Mouse (Mus musculus) ES-Bruce4 (cell line): ENCODE data around the gene Gzmn. TPM values are rescaled to one million over a fixed set of nuclear protein-coding genes. Genes with fewer than 3 reads are reported as not detected.
"Not testable (repeated sequence)": the region's sequence is repeated elsewhere in the genome, so short reads cannot be mapped to it uniquely, and the experiment has no call there.

Experiments used
- H3K27ac ChIP-seq: 2 replicates; pipeline ENCODE4 v1.5.1; 2012; ENCODE audit warnings: low read length, inconsistent platforms; ENCODE audit not compliant: insufficient read depth
- H3K27me3 ChIP-seq: 2 replicates; pipeline ENCODE4 v1.6.1; 2012; ENCODE audit warnings: mild to moderate bottlenecking, low read length, inconsistent platforms; ENCODE audit not compliant: control insufficient read depth, poor library complexity, insufficient read depth, severe bottlenecking
- H3K36me3 ChIP-seq: 2 replicates; pipeline ENCODE4 v1.6.1; 2012; ENCODE audit warnings: inconsistent platforms, mild to moderate bottlenecking, low read length, moderate library complexity; ENCODE audit not compliant: control insufficient read depth, poor library complexity, insufficient read depth, severe bottlenecking
- H3K4me1 ChIP-seq: one replicate; pipeline ENCODE4 v1.8.1; 2011; ENCODE audit warnings: low read length; ENCODE audit not compliant: control insufficient read depth, insufficient read depth
- H3K4me3 ChIP-seq: 2 replicates; pipeline ENCODE4 v1.5.1; 2011; ENCODE audit warnings: low read depth, mild to moderate bottlenecking, low read length
- H3K9ac ChIP-seq: 2 replicates; pipeline ENCODE4 v1.6.1; 2012; ENCODE audit warnings: low read depth, mild to moderate bottlenecking, inconsistent platforms; ENCODE audit not compliant: poor library complexity, severe bottlenecking
- H3K9me3 ChIP-seq: replicated peaks from 2 replicates; pipeline ENCODE4 v1.6.1; 2012; ENCODE audit warnings: mild to moderate bottlenecking, low read length, inconsistent platforms; ENCODE audit not compliant: control insufficient read depth, poor library complexity, insufficient read depth, severe bottlenecking
- CTCF ChIP-seq: IDR thresholded peaks from one replicate; pipeline ENCODE4 v1.8.1; 2011; ENCODE audit warnings: low read depth, low read length
- EP300 ChIP-seq: IDR thresholded peaks from 2 replicates; pipeline ENCODE4 v1.6.1; 2011; ENCODE audit warnings: low read depth, low read length; ENCODE audit not compliant: insufficient read depth
- POLR2A ChIP-seq: IDR thresholded peaks from one replicate; pipeline ENCODE4 v1.8.1; 2011; ENCODE audit warnings: low read length; ENCODE audit not compliant: insufficient read depth
- polyA plus RNA-seq: library from polyadenylated mRNA; stranded (reverse); fragments of >200 nt; gene quantifications from 2 replicates; pipeline ENCODE4 v1.2.4, GENCODE M21; 2011; ENCODE audit warnings: low read depth; ENCODE audit not compliant: missing spikeins, insufficient read depth, insufficient read length

The Gzmn gene
- not detected in 2 replicates for polyA plus RNA-seq

DNA sequence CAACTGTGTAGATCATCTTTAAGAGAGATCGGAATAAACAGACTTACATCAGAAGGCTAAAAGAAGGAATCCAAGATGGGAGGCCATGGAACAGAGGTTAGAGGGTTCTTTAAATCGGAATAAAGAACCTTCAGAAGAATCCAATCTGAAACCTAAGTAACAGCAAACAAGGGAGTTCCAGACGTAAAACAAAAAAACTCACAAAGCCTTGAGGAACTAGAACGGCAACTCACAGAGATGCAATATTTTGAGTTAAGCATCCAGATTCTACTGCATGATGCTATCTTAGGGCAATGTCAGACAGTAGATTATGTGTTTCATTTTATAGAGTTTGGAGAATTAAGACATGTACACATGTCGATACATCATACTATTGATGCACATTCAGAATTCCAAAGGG is at the start of gene Gzmn:
TSS of gene Gzmn (minus strand) at position 101 of the 400 bp plus-strand sequence.
- Histone ChIP-seq H3K9me3 (no peaks in the 10 kb centered on the region), H3K9ac (no peak within 1 kb of the TSS), H3K4me1 (no peaks in the 10 kb centered on the region), H3K36me3 (no peaks in the 10 kb centered on the region), H3K27ac (no peak within 1 kb of the TSS), H3K4me3 (no peak within 1 kb of the TSS), H3K27me3 (no peaks in the 10 kb centered on the region)
- TF ChIP-seq EP300 (no peak), POLR2A (no peak), CTCF (no peak)

DNA sequence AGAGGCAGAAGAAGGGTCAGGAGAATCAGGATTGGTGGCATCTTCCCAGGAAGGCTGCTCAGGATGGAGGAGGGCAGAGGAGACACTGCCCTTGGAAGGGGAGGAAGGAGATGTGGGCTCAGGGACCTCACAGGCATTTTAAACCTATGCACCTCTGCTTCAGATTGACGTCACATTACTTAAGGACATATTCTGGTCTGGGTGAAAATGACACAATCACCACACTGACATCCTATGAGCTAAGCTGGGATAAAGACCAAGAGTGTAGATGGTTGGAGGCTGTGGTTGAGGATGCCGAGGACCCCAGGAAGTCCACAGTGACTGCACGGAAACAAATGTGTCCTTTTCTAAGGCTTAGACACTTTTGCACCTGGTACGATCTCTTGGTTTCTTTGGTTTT is 36.9 kb upstream of the Gzmn start, which contains the start of gene Gzmf:
TSS of gene Gzmf (minus strand) at position 101 of the 400 bp plus-strand sequence.
- Histone ChIP-seq H3K36me3 (no peaks in the 10 kb centered on the region), H3K27ac (no peak within 1 kb of the TSS), H3K9me3 (no peaks in the 10 kb centered on the region), H3K4me3 (no peak within 1 kb of the TSS), H3K9ac (no peak within 1 kb of the TSS), H3K27me3 (no peaks in the 10 kb centered on the region), H3K4me1 (no peaks in the 10 kb centered on the region)
- TF ChIP-seq POLR2A (no peak), CTCF (no peak), EP300 (no peak)

DNA sequence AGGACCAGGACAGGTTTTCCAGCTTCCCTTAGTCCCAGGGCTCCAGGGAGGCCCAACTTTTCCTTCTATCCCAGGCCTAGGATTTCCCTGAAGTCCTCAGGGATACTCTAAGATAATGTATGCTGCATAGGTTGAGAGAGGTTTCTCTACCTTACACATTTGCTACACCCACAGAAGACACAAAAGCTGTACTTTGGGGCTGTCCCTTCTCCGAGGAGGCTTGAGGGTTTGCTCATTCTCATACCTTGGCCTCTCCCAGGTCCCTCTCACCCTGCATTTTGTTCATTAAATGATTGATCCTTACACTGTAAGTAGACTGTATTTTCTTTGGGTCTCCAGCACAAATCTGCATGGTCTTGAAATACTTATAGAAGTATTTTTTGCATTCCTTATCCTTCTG is 31.2 kb upstream of the Gzmn start:
- Histone ChIP-seq H3K9ac (no peak overlapping the region), H3K9me3 (no peaks in the 10 kb centered on the region), H3K4me3 (no peak overlapping the region), H3K27ac (no peak overlapping the region), H3K27me3 (no peaks in the 10 kb centered on the region), H3K36me3 (no peaks in the 10 kb centered on the region), H3K4me1 (no peaks in the 10 kb centered on the region)
- TF ChIP-seq EP300 (no peak), CTCF (no peak), POLR2A (no peak)

DNA sequence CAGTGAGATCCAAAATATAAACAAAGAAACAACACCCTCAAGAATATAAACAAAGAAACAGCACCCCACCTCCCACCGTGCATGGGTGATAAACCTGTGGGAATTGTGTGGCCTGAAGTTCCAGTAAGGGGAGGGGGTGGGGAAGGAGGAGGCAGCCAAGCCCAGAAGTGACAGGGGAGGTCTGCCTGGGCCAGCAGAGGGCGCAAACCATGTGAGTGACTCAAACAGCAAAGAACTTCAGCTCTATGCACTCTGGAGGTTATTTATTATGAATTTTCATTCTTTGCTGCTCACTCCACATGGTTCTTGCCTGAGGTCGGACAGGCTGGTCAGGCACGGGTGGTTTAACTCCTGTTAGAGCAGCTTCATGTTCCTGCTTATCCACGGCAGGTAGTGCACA is 30.6 kb upstream of the Gzmn start:
- peak; percentile 77 for TF ChIP-seq CTCF
- H3K27ac ChIP-seq, H3K9ac ChIP-seq, H3K9me3 ChIP-seq, H3K36me3 ChIP-seq, H3K4me3 ChIP-seq, H3K4me1 ChIP-seq, H3K27me3 ChIP-seq: not testable (repeated sequence)

DNA sequence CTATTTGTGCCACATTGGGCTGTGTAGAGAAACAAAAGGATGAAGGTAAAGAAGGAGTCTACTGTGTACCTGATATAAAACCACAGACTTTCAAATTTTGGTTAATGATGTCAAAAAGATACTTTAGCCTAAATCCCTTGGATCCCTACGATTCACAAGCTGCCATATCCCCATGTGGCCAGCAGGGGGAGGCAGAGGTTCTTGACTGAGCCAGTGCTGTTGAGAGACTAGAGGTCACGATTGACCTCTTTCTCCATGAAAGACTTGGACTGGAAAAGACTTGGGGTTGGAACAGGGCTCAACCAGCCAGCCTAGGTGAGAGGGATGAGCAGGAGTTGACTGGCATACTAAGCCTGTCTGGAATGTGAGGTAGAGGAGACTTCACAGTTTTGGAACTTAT is 29.6 kb upstream of the Gzmn start:
- no peaks in the 10 kb centered on the region for H3K36me3 ChIP-seq
- no peaks in the 10 kb centered on the region for H3K27me3 ChIP-seq
- no peaks in the 10 kb centered on the region for H3K4me1 ChIP-seq
- H3K27ac ChIP-seq: no peak overlapping the region
- no peak overlapping the region for H3K9ac ChIP-seq
- TF ChIP-seq CTCF: peak; percentile 92
- TF ChIP-seq EP300: no peak
- no peak overlapping the region for H3K4me3 ChIP-seq
- H3K9me3 ChIP-seq: no peaks in the 10 kb centered on the region

DNA sequence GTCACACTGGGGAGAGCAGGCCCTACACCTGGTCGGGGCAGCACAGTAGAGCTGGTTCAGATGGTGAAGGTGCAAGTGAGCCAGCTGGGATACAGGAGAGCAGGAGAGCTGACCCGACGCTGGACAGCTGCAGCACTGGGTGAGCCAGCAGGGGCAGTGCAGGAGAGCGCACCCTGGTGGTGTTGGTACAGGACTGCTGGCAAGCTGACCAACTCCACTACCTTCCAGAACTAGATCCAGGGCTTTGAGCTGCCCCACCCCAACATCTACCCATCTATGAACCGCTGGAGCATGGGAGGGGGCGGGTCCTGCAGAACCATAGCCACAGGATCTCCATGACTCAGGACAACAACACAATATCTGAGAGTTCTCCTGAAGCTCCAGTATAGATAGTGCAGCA is 12.5 kb upstream of the Gzmn start:
- no peak for TF ChIP-seq EP300
- TF ChIP-seq CTCF: peak; percentile 81
- no peaks in the 10 kb centered on the region for H3K9me3 ChIP-seq
- no peak overlapping the region for H3K27ac ChIP-seq
- no peaks in the 10 kb centered on the region for H3K27me3 ChIP-seq
- no peaks in the 10 kb centered on the region for H3K4me1 ChIP-seq
- H3K4me3 ChIP-seq: no peak overlapping the region
- no peak overlapping the region for H3K9ac ChIP-seq
- H3K36me3 ChIP-seq: no peaks in the 10 kb centered on the region
